Mouse (Mus musculus) T-helper 2 cell (primary cell): ENCODE results near the gene Il18r1.

Experiments used
- in situ Hi-C: fragments of 300-600 bp; cut with MboI, MseI; formaldehyde crosslinking; loops from one replicate; pipeline ENCODE4 v1.15.1; 2025; ENCODE audit warnings: high pct_unique_total_duplicates

The Il18r1 gene

DNA sequence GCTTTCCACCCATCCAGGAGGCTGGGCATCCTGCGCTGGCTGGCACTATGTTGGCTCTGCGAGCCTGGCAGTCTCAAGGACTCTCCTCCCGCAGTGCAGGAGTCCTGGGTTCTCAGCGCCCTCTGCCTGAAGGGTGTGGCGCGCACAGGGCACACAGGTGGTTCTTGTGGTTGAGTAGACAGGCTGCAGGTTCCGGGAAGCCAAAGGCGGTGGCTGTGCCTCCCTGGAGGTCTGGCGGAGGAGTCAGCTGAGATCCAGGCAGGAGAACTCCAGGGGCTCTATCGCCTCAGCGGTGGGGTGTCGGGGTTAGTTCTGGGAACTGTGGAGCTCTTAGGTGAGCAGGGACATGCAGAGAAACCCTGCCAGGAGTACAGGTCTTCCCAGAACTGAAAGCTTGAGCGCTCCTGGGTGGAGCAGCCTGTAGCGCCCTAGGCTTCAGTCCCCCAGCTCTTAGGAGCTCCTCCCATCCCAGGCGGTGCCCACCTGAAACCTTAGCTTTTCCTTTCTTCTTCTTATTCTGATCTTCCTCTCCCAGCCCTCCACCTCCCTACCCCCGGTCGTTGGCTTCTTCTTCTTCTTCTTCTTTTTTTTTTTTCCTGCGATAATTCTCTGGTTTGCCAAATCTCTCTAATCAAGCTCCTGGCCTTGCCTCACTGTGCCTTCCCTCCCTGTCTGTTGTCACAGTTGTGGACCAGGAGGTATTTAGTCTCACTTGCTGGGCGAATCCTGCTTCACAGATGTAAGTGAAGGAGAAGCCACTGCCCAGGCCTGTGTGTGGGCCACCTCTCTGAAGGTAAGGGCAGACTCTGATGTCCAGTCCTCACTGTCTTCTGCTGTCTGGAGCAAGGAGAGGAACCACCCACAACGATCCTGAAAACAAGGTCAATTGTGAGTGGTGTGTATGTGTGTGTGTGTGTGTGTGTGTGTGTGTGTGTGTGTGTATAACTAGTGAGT is at the start of gene Il18r1:
TSS of gene Il18r1 (plus strand) at position 76 of the 954 bp plus-strand sequence.
- in situ Hi-C loops = no loop called here

DNA sequence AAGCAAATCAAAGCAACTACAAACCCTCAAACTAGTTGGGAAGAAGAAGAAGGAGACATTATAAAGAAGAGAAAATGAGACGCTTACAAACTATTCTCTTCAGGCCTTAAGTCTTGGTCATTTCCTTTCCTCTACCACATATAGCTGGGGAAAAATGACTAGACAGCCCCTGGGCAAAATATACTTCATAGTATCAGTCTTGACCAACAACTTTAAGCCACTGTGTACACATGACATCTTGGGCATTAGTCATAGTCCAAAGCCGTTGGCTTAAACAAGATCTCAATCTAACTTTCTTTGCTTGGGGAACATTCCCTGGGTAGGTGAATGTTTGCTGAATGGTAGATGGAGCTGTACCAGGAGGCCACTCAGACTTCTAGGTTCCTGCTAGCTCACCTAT is 48.3 kb upstream of the Il18r1 start:
- in situ Hi-C loops = no loop called here

GRCm38 (mm10) chr1:40418512-40418911 is 46.8 kb upstream of the Il18r1 start:
- in situ Hi-C loops = no loop called here

- in situ Hi-C loops = no loop called here
These were observed 41.5 kb upstream of the Il18r1 start for GRCm38 (mm10) chr1:40423892-40424291.

- in situ Hi-C loops = no loop called here
These were observed 38.1 kb upstream of the Il18r1 start for GRCm38 (mm10) chr1:40427270-40427669.

GRCm38 (mm10) chr1:40427901-40428300 is 37.5 kb upstream of the Il18r1 start:
- in situ Hi-C loops = no loop called here

GRCm38 (mm10) chr1:40428910-40429675 is 36.3 kb upstream of the Il18r1 start, which contains the start of gene Il1rl1:
TSS of gene Il1rl1 (plus strand) at chr1:40429570.
- in situ Hi-C loops = no loop called here

GRCm38 (mm10) chr1:40430143-40430834 is 35.1 kb upstream of the Il18r1 start:
- in situ Hi-C loops = no loop called here

GRCm38 (mm10) chr1:40432169-40432568 is 33.2 kb upstream of the Il18r1 start:
- in situ Hi-C loops = no loop called here

- in situ Hi-C loops = no loop called here
These were observed 29.4 kb upstream of the Il18r1 start for GRCm38 (mm10) chr1:40435936-40436335.

DNA sequence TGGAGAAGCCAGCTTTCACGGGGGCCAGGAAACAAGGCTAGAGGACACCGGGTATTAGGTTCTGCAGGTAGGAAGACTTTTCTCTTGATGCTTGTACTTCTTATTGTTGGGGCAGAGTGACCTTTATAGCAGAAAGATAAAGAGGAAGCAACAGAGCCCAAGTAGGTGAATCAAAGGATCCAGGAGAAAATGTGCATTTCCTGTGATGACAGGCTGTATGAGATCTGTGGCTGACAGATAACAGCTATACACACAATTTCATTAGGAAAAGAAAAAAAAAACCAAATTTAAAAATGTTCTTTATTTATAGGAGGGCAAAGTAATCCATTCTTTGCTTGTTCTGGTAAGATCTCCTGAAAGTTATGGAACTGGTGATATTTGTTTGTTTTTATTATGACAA is 28.0 kb upstream of the Il18r1 start:
- in situ Hi-C loops = no loop called here

DNA sequence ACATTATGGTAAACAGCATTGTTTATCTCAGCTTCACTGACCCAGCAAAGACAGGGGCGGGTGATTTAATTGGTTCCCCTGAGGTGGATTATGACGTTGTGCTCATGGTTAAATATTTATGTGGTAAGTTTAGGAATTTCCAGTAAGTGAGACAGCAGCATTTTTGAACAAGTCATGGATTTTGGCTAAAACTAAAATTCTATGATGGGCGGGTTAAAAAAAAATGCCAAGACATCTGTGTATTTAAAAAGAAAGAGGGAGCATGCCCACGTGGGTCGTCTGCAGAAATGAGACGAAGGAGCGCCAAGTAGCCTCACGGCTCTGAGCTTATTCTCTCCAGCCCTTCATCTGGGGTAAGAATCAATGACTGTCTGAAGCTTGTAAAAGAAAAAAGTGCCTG is 25.8 kb upstream of the Il18r1 start:
- in situ Hi-C loops = no loop called here

GRCm38 (mm10) chr1:40444800-40445199 is 20.6 kb upstream of the Il18r1 start:
- in situ Hi-C loops = no loop called here

GRCm38 (mm10) chr1:40467306-40467705 is 2.0 kb downstream of the Il18r1 start:
- in situ Hi-C loops = no loop called here

- in situ Hi-C loops = no loop called here
These were observed 3.5 kb downstream of the Il18r1 start for GRCm38 (mm10) chr1:40468805-40469204.

- in situ Hi-C loops = loop anchor here (5.0 kb wide), 1 partner anchor 72 kb away; no protein-coding TSS in a partner anchor
These were observed 4.5 kb downstream of the Il18r1 start for GRCm38 (mm10) chr1:40469900-40470299.

DNA sequence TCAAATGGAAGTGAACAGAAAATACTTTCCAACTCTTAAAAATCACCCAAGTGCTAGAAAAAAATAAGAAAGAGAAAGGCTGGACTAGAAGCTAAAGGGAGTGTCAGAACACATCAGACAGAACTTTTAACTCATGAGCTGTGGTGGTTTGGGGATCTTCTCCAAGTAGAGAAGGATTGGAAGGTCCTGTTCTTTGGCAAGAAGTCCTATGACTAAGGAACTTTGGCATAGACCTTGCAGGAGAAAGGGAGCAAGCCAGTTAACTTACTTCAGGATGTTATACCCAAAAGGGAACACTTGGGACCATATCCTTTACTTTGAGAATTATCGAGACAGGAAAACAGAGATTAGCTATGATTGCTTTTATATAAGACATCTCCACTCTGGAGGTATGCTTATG is 7.0 kb downstream of the Il18r1 start:
- in situ Hi-C loops = loop anchor here (5.0 kb wide), 1 partner anchor 70 kb away; no protein-coding TSS in a partner anchor

GRCm38 (mm10) chr1:40473640-40474039 is 8.3 kb downstream of the Il18r1 start:
- in situ Hi-C loops = loop anchor here (5.0 kb wide), 1 partner anchor 69 kb away; no protein-coding TSS in a partner anchor

DNA sequence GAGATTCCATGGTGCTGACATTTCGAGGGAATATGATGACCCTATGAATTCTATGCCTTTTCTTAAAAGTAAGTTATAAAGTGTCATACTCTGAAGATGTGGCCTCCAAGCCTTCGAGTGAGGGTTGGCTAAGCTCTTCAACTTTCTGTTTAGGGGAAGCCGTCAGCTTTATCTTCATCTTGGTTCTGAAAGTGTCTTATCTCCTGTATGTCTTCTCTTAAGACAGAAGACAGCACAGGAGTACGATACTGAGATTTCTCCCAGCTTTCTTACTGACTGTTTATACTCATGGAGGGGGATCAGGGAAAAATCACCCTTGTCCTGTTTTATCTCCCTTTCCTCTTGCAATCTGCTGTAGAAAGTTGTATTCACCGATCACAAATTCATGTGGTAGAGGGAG is 9.0 kb downstream of the Il18r1 start:
- in situ Hi-C loops = loop anchor here (5.0 kb wide), 1 partner anchor 68 kb away; no protein-coding TSS in a partner anchor

GRCm38 (mm10) chr1:40475697-40476096 is 10.3 kb downstream of the Il18r1 start:
- in situ Hi-C loops = no loop called here

- in situ Hi-C loops = no loop called here
These were observed 11.4 kb downstream of the Il18r1 start for GRCm38 (mm10) chr1:40476756-40477155.

GRCm38 (mm10) chr1:40479505-40479923 is 14.2 kb downstream of the Il18r1 start:
- in situ Hi-C loops = no loop called here
